Mouse (Mus musculus) heart, embryonic 16.5 days (tissue): ENCODE measurements around the gene Sorcs3. TPM values are rescaled to one million over a fixed set of nuclear protein-coding genes. Genes with fewer than 3 reads are reported as not detected.

Experiments used
- ATAC-seq: fragments of 200-750 bp; cut with Nextera tagmentation; replicated peaks from 2 replicates; pipeline ENCODE4 v1.8.0; 2017; ENCODE audit warnings: moderate number of reproducible peaks; ENCODE audit not compliant: insufficient read depth, low FRiP score; ENCODE audit errors: extremely low read depth
- H3K27ac ChIP-seq: fragments of 300-500 bp; sonication (generic); 2 replicates; pipeline ENCODE4 v1.5.1; 2014; ENCODE audit warnings: mild to moderate bottlenecking, low read length, control low read depth, moderate library complexity
- H3K27me3 ChIP-seq: fragments of 300-500 bp; sonication (generic); 2 replicates; pipeline ENCODE4 v1.6.1; 2014; ENCODE audit warnings: low read length, mixed read lengths; ENCODE audit not compliant: control insufficient read depth, insufficient read depth
- H3K36me3 ChIP-seq: fragments of 300-500 bp; sonication (generic); 2 replicates; pipeline ENCODE4 v1.6.1; 2014; ENCODE audit not compliant: control insufficient read depth, insufficient read depth
- H3K4me1 ChIP-seq: fragments of 300-500 bp; sonication (generic); 2 replicates; pipeline ENCODE4 v1.6.1; 2014; ENCODE audit warnings: low read length, mixed read lengths; ENCODE audit not compliant: control insufficient read depth, insufficient read depth
- H3K4me2 ChIP-seq: fragments of 300-500 bp; sonication (generic); 2 replicates; pipeline ENCODE4 v1.6.1; 2014; ENCODE audit warnings: low read depth, mild to moderate bottlenecking, control low read depth, low read length
- H3K4me3 ChIP-seq: fragments of 300-500 bp; sonication (generic); 2 replicates; pipeline ENCODE4 v1.5.1; 2014; ENCODE audit warnings: mild to moderate bottlenecking, control low read depth, low read length
- H3K9ac ChIP-seq: fragments of 300-500 bp; sonication (generic); 2 replicates; pipeline ENCODE4 v1.6.1; 2014; ENCODE audit warnings: low read length, control low read depth
- H3K9me3 ChIP-seq: fragments of 300-500 bp; sonication (generic); replicated peaks from 2 replicates; pipeline ENCODE4 v1.6.1; 2016; ENCODE audit warnings: low read length; ENCODE audit not compliant: control insufficient read depth
- WGBS: fragments of 180-500 bp; shearing (Covaris S2); extraction: QIAGEN DNeasy Blood & Tissue Kit; methylation state at CpG from one replicate; pipeline ENCODE4 v1.1.7; 2014; 5-methylcytosine and 5-hydroxymethylcytosine counted together
- polyA plus RNA-seq: library from polyadenylated mRNA; unstranded; fragments of >200 nt; fragmentation: Nextera tagmentation; extraction: Ambion mirVana; gene quantifications from 2 replicates; pipeline ENCODE4 v1.2.1, GENCODE M21; 2015

Sorcs3 gene
- polyA plus RNA-seq, 1 experiment from 2014 or later = 0.21 TPM

DNA sequence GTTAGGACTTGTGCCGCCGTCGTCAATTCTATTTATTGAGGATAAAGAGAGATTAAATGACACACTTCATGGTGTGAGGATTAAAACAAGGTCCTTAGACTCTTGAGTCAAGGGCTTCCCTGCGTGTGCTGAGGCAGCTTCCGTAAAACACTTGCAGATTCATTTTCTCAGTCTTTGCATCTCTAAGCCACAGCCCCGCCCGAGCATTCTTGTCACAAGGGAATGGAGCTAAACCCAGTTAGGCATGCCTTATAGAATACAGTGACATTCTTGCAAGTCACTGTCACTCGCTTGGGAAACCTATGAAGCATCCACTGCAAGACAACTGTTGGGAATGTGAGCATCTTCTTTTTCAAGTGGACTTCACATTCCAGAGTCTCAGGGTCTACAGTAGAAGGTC is 102.5 kb downstream of the Sorcs3 start:
- Histone ChIP-seq H3K4me1 (no peaks in the 10 kb centered on the region), H3K36me3 (no peaks in the 10 kb centered on the region), H3K4me3 (no peak overlapping the region), H3K4me2 (no peak overlapping the region), H3K9ac (no peak overlapping the region), H3K27me3 (no peaks in the 10 kb centered on the region), H3K9me3 (no peaks in the 10 kb centered on the region), H3K27ac (no peak overlapping the region)
- no peak for ATAC-seq
- 83% methylated on average over 8 of the region's 8 CpGs for WGBS

DNA sequence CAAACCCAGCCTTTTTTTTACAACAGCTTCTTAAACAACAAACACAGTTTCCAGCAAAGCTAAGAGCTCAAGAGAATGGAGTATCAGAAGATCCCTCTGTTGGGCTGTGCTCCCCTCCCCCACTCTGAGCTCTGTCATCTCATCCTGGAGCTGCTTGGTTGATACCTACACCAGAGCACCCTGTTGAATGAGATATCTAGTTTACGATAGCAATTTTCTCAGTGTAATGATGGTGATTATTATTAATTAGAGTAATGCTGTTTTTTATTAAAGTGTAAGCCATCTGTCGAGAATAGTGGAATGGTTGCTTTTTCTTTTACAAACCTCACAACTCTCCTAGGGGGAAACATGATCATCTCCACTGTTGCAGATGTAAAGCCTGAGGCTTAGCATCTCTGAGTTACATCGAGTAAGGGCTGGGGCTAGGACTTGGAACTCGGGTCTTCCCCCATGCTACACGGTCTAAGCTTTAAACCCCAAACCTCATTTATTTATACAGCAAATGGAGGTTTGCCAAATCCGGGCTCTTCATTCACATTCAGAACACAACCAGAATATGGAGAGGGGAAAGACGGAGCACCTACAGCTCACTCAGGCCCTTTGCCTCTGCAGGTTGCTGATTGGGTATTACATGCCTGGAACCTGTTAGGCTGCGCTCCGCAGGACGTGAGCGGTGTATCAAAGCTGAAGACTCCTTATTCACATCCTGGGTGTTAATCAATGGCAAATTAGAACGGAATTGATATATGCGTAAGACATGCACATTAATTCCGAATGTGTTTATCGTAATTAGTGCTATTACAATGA is 103.9 kb downstream of the Sorcs3 start:
- ATAC-seq = no peak
- Histone ChIP-seq H3K4me3 (no peak overlapping the region), H3K27me3 (no peaks in the 10 kb centered on the region), H3K4me2 (no peak overlapping the region), H3K36me3 (no peaks in the 10 kb centered on the region), H3K27ac (no peak overlapping the region), H3K9me3 (no peaks in the 10 kb centered on the region), H3K4me1 (no peaks in the 10 kb centered on the region), H3K9ac (no peak overlapping the region)
- 79% methylated on average over 15 of the region's 15 CpGs for WGBS

DNA sequence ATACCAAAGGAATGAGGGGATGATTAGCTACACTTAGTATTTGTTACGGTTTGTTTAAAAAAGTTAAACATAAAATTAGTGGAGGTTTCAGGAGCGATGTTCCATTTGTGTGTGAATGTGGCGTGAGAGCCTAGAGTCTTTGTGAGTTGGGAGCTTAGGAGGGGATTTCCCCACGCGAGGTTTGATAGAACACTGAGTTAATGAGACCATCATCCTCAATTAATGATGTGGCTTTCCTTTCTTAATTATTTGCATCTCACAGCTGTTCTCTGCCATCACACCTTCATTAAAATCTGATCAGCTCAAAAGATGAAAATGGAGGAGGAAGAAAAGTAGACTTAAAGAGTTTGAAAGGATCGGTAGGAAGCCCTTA is 104.5 kb downstream of the Sorcs3 start:
- WGBS = 87% methylated on average over 6 of the region's 6 CpGs
- Histone ChIP-seq H3K27ac (no peak overlapping the region), H3K4me2 (no peak overlapping the region), H3K27me3 (no peaks in the 10 kb centered on the region), H3K9me3 (no peaks in the 10 kb centered on the region), H3K4me3 (no peak overlapping the region), H3K4me1 (no peaks in the 10 kb centered on the region), H3K36me3 (no peaks in the 10 kb centered on the region), H3K9ac (no peak overlapping the region)
- ATAC-seq = no peak

DNA sequence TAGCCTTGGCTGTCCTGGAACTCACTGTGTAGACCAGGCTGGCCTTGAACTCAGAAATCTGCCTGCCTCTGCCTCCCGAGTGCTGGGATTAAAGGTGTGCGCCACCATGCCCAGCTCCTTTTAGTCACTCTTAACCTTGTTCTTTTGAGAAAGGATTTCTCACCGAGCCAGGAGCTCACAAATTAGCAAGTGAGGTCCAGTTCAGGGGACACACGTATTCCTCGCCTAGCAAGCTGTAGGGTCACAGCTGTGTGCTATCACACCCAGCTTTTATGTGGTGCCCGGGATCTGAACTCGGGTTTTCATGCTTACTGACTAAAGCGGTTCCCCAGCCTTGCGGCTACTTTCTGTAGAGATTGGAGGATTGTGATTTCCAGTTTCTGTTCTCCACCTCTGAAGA is 108.0 kb downstream of the Sorcs3 start:
- ATAC-seq = no peak
- Histone ChIP-seq H3K36me3 (no peaks in the 10 kb centered on the region), H3K27ac (no peak overlapping the region), H3K4me1 (no peaks in the 10 kb centered on the region), H3K9me3 (no peaks in the 10 kb centered on the region), H3K27me3 (no peaks in the 10 kb centered on the region), H3K4me2 (no peak overlapping the region), H3K9ac (no peak overlapping the region), H3K4me3 (no peak overlapping the region)
- WGBS = 87% methylated on average over 9 of the region's 9 CpGs

DNA sequence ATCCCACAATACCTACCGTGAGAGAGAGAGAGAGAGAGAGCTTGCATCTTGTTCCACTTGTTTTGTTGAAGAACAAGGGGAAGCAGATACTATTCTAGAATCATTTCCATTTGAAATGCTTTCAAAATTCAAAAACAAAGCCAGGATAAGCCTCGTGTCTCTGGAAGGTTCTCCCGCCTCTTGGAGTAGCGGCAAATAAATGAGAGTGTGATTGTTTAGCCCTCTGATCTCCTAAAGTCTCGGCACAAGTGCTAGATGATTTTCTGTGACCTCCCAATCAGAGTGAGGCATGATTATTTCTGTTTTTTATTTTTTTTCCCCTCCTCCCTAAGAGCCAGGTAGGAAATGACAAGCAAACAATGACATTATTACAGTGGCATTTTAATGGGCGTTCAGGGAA is 121.3 kb downstream of the Sorcs3 start:
- H3K4me3 ChIP-seq = no peak overlapping the region
- H3K36me3 ChIP-seq = no peaks in the 10 kb centered on the region
- H3K4me2 ChIP-seq = no peak overlapping the region
- no peaks in the 10 kb centered on the region for H3K27me3 ChIP-seq
- no peak overlapping the region for H3K9ac ChIP-seq
- no peaks in the 10 kb centered on the region for H3K9me3 ChIP-seq
- ATAC-seq = no peak
- H3K27ac ChIP-seq = no peak overlapping the region
- WGBS = 68% methylated on average over 6 of the region's 6 CpGs
- H3K4me1 ChIP-seq = no peaks in the 10 kb centered on the region

DNA sequence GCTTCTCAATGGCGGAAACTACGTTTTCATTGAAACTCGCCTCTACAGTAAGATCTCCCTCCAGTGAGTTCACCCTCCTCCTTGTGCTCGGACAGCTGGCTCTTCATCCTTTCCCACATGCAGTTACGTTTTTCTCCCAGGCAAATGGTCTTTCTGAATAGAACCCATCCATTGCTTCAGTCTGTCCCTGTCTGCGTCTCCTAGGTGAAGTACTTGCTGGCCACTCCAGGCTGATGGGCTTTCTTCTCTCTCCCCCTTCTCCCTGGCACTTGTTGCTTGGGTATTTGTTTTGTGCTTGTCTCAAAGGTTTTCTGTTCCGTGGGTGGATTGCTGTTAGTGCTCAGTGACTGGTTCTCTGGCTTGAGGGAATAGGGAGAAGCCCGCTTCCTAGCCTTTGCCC is 122.3 kb downstream of the Sorcs3 start:
- no peak for ATAC-seq

DNA sequence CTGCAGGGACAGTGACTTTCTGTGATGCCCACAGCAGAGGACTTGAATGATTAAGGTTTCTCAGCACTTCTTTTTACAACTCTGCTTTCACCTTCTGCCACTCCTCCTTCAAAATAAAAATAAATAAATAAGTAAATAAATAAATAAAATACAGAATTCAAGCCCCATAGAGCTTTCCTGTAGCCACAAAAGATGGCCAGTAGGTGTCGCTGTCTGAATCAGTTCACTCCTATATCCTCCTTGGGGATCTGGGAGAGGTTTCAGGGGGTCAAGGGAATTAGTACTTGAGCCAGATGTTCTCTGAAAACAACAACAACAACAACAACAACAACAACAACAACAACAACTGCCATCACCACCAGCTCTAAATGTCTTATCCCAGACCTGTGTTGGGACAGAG is 125.8 kb downstream of the Sorcs3 start:
- no peak overlapping the region for H3K4me2 ChIP-seq
- H3K27me3 ChIP-seq = no peaks in the 10 kb centered on the region
- H3K36me3 ChIP-seq = no peaks in the 10 kb centered on the region
- no peak overlapping the region for H3K9ac ChIP-seq
- no peak for ATAC-seq
- no peak overlapping the region for H3K4me3 ChIP-seq
- H3K4me1 ChIP-seq = peaks cover 14% of the 10 kb centered on the region
- no peaks in the 10 kb centered on the region for H3K9me3 ChIP-seq
- H3K27ac ChIP-seq = no peak overlapping the region
- 11% methylated on average over 1 of the region's 1 CpGs for whole genome bisulfite sequencing

More for the DNA sequence above, 122.3 kb downstream of the Sorcs3 start:
- no peak overlapping the region for H3K4me3 ChIP-seq
- H3K27ac ChIP-seq = no peak overlapping the region
- no peaks in the 10 kb centered on the region for H3K9me3 ChIP-seq
- H3K4me1 ChIP-seq = peaks cover 9% of the 10 kb centered on the region
- no peak overlapping the region for H3K4me2 ChIP-seq
- H3K9ac ChIP-seq = no peak overlapping the region
- WGBS = 82% methylated on average over 8 of the region's 8 CpGs
- no peaks in the 10 kb centered on the region for H3K27me3 ChIP-seq
- no peaks in the 10 kb centered on the region for H3K36me3 ChIP-seq

DNA sequence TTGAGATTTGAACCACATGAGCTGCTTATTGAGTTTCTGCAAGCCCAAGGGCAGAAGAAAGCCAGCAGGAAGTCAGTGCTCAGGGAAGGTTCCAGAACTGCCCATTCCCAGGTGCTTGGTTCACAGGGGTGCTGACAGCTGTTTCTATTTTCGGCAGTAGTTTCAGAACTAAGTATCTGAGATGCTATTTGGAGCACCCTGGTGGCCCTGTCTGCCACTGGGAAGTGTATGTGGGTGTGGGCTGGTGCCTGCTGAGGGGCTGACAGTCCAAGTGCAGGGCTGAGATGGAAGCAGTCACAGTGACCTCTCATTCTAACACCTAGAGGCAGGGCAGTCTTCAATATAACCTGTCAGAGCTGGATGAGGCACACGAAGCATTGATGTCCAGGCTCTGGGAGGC is 127.3 kb downstream of the Sorcs3 start:
- peak; percentile 93 for ATAC-seq
- H3K27ac ChIP-seq = peak overlapping the region; percentile 81
- 36% methylated on average over 2 of the region's 2 CpGs for WGBS
- no peak overlapping the region for H3K4me3 ChIP-seq
- no peaks in the 10 kb centered on the region for H3K9me3 ChIP-seq
- H3K4me1 ChIP-seq = peaks cover 14% of the 10 kb centered on the region
- no peak overlapping the region for H3K4me2 ChIP-seq
- H3K36me3 ChIP-seq = no peaks in the 10 kb centered on the region
- H3K9ac ChIP-seq = no peak overlapping the region
- no peaks in the 10 kb centered on the region for H3K27me3 ChIP-seq

DNA sequence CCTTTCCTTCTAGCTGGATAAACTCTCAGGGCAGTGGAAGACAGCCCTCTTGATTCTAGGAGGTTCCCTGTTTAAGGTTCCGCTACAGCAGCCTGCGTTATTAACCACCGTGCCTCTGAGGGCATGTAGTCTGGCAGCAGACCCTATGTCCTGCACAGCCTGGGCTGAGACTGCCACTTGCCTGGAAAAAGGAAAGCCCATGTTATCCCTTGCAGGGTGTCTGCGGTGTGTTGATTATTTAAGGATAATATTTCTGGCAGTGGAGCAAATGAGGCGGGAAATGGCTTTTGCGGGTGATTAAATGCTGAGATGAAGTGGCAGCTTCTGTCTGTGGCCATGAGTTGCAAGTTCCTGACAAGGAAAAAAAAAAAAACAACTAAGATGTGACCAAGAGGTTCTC is 131.6 kb downstream of the Sorcs3 start:
- Histone ChIP-seq H3K27ac (no peak overlapping the region), H3K27me3 (no peaks in the 10 kb centered on the region), H3K9ac (no peak overlapping the region), H3K4me2 (no peak overlapping the region), H3K9me3 (no peaks in the 10 kb centered on the region), H3K36me3 (no peaks in the 10 kb centered on the region), H3K4me1 (peaks cover 12% of the 10 kb centered on the region), H3K4me3 (no peak overlapping the region)
- ATAC-seq = no peak
- WGBS = 73% methylated on average over 6 of the region's 6 CpGs
